Mouse (Mus musculus) kidney, postnatal 0 days (tissue): ENCODE data around the gene Scgb3a1. TPM values are rescaled to one million over a fixed set of nuclear protein-coding genes. Genes with fewer than 3 reads are reported as not detected.

Source experiments
- ATAC-seq: fragments of 200-750 bp; cut with Nextera tagmentation; replicated peaks from 2 replicates; pipeline ENCODE4 v1.8.0; 2017; ENCODE audit warnings: low read depth, moderate number of reproducible peaks, moderate TSS enrichment, moderate library complexity; ENCODE audit not compliant: low FRiP score
- DNase-seq: peaks from one replicate; pipeline ENCODE4 v3.0.0-alpha.2; 2016; ENCODE audit warnings: low spot score
- H3K27ac ChIP-seq: fragments of 300-500 bp; sonication (generic); 2 replicates; pipeline ENCODE4 v1.5.1; 2014; ENCODE audit warnings: mild to moderate bottlenecking
- H3K27me3 ChIP-seq: fragments of 300-500 bp; sonication (generic); 2 replicates; pipeline ENCODE4 v1.6.1; 2014; ENCODE audit warnings: low read length, mixed read lengths; ENCODE audit not compliant: insufficient read depth
- H3K36me3 ChIP-seq: fragments of 300-500 bp; sonication (generic); 2 replicates; pipeline ENCODE4 v1.6.1; 2014; ENCODE audit warnings: low read length, mixed read lengths; ENCODE audit not compliant: insufficient read depth
- H3K4me1 ChIP-seq: fragments of 300-500 bp; sonication (generic); replicated peaks from 2 replicates; pipeline ENCODE4 v1.6.1; 2014; ENCODE audit warnings: antibody characterized with exemption, low read length, mixed read lengths; ENCODE audit not compliant: insufficient read depth
- H3K4me2 ChIP-seq: fragments of 300-500 bp; sonication (generic); 2 replicates; pipeline ENCODE4 v1.6.1; 2014; ENCODE audit warnings: mild to moderate bottlenecking, low read length, moderate library complexity, mixed read lengths
- H3K4me3 ChIP-seq: fragments of 300-500 bp; sonication (generic); replicated peaks from 2 replicates; pipeline ENCODE4 v1.5.1; 2014; ENCODE audit warnings: low read depth, low read length
- H3K9ac ChIP-seq: fragments of 300-500 bp; sonication (generic); 2 replicates; pipeline ENCODE4 v1.6.1; 2014; ENCODE audit warnings: low read depth, low read length
- H3K9me3 ChIP-seq: fragments of 300-500 bp; sonication (generic); replicated peaks from 2 replicates; pipeline ENCODE4 v1.6.1; 2016; ENCODE audit warnings: low read length, inconsistent platforms, mixed read lengths
- CTCF ChIP-seq: IDR thresholded peaks from 2 replicates; pipeline ENCODE4 v1.5.1; 2016; ENCODE audit warnings: antibody characterized with exemption, low read depth, mild to moderate bottlenecking, moderate library complexity
- WGBS: fragments of 180-500 bp; shearing (Covaris S2); extraction: QIAGEN DNeasy Blood & Tissue Kit; methylation state at CpG from one replicate; pipeline ENCODE4 v1.1.7; 2014; 5-methylcytosine and 5-hydroxymethylcytosine counted together
- polyA plus RNA-seq: library from polyadenylated mRNA; unstranded; fragments of >200 nt; fragmentation: Nextera tagmentation; extraction: Ambion mirVana; gene quantifications from 2 replicates; pipeline ENCODE4 v1.2.1, GENCODE M21; 2015

Gene Scgb3a1
- polyA plus RNA-seq, 1 experiment from 2014 or later = not detected

DNA sequence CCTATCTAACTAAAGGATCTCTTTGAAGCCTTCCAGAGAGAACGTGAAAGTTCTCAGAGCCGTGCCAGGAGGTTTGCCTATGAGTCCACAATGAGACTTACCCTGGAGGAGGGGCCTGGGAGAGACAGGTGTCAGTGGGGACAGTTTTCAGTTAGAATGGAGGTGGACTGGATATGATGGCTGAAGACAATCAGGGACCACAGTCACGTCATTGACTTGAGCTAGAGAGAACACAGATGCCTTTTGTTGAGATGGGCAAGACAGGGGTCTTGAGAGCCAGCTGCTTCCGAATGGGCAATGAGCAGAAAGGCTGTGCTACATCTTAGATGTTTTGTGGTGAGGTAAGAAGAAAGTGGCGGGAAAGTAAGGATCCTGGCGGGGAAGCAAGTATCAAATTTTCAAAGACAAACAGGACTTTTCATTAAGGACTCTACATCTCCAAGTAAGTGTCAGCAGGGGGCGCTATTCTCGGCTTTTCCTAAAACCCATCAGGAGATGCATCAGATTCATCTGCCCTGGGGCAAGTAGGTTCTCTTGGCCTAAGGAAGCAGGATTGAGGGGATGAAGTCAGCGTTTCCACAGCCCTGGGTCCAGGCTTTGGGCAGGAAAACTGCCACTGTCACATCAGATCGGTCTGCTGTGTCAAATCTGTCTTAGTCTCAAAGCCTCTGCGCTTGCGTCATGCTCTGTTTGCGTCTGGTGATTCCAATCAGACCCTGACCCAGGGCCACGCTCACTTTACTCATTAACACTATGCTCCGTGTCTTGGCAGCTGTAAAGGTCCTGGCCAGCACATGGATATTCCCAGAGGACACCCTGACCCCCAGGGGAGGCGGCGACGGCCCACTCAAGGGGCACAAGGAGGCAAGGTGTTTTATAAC, 13.1 kb upstream of the Scgb3a1 start:
- TF ChIP-seq CTCF = peak; percentile 69
- 39% methylated on average over 18 of the region's 18 CpGs for whole genome bisulfite sequencing
- Histone ChIP-seq H3K4me2 (peak overlapping the region; percentile 38), H3K4me1 (peaks cover 11% of the 10 kb centered on the region), H3K27me3 (no peaks in the 10 kb centered on the region), H3K27ac (no peak overlapping the region), H3K9me3 (no peaks in the 10 kb centered on the region), H3K9ac (no peak overlapping the region), H3K36me3 (no peaks in the 10 kb centered on the region), H3K4me3 (no peak overlapping the region)
- DNase-seq (peak; percentile 67), ATAC-seq (peak; percentile 79)

DNA sequence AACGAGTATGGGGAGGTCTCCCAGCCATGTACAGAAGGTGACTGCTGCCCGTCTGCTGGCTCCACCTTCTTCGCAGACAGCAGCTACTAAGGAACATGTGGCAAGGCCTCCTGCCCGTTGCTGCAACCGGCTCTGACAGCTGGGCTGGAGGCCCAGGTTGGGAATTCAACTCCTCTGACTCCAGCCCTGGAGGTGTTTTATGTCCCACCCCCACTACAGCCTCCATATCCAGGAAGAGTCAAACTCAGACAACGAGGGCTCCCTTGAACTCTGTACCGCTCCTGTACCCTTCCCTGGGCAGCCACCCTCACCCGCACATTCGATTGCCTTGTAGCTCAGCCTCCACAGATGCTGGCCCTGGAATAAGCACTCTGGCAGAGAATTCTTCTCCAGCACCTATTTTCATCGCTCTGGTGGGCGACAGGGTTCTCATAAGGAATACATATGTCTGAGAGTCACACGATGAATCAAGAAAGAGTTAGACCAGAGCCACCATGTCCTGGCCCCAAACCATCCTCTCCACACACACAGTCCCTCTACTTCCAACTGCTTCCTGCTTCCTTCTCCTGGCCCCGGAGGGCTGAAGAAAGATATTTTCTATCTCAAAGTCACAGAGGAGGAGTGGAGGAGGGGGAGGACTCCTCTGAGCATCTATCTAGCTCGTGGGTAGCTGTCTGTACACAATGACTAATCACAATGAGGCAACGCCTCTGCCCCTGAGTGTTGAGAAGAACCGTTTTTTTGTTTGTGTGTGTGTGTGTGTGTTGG, 12.2 kb upstream of the Scgb3a1 start:
- 50% methylated on average over 16 of the region's 16 CpGs for WGBS
- H3K4me2 ChIP-seq = peak overlapping the region; percentile 38
- H3K4me1 ChIP-seq = peaks cover 11% of the 10 kb centered on the region
- H3K27ac ChIP-seq = no peak overlapping the region
- DNase-seq (no peak), ATAC-seq (no peak)
- H3K27me3 ChIP-seq = no peaks in the 10 kb centered on the region
- H3K36me3 ChIP-seq = no peaks in the 10 kb centered on the region
- H3K9ac ChIP-seq = no peak overlapping the region
- H3K9me3 ChIP-seq = no peaks in the 10 kb centered on the region
- no peak overlapping the region for H3K4me3 ChIP-seq
- no peak for TF ChIP-seq CTCF

DNA sequence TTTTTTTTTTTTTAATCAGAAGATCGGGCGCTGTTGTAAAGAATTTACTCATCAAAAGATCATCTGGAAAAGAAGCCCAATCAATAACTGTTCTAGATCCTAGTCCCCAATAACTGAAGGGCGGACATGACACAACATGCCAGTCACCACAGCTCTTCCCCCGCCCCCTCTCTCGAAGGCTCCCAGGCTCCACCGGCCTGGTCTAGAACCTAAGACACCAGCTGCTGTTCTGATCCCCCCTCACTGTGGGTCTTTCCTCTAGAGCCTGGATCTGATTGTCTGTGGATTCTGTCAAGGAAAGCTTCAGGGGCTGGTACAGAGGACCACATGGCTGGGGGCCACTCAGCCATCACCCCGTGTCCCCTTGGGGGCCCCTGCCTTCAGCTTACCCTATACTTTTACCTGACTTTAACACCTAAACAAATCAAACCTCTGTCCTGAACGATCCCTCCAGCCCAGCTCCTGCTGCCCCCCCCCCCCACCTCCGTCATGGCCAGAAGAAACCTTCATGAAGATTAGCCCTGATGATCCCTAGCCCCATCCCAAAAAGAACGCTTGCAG, 11.6 kb upstream of the Scgb3a1 start:
- Histone ChIP-seq H3K4me3 (no peak overlapping the region), H3K4me2 (no peak overlapping the region), H3K27me3 (no peaks in the 10 kb centered on the region), H3K36me3 (no peaks in the 10 kb centered on the region), H3K4me1 (peaks cover 11% of the 10 kb centered on the region), H3K9me3 (no peaks in the 10 kb centered on the region), H3K9ac (no peak overlapping the region), H3K27ac (no peak overlapping the region)
- DNase-seq (no peak), ATAC-seq (no peak)
- 92% methylated on average over 10 of the region's 10 CpGs for WGBS
- TF ChIP-seq CTCF = no peak

- Histone ChIP-seq H3K9ac (no peak overlapping the region), H3K4me3 (no peak overlapping the region), H3K4me1 (peaks cover 11% of the 10 kb centered on the region), H3K4me2 (peak overlapping the region; percentile 46), H3K36me3 (no peaks in the 10 kb centered on the region), H3K9me3 (no peaks in the 10 kb centered on the region), H3K27ac (no peak overlapping the region), H3K27me3 (no peaks in the 10 kb centered on the region)
- DNase-seq (peak; percentile 86), ATAC-seq (no peak)
- WGBS = 22% methylated on average over 19 of the region's 19 CpGs
- peak; percentile 76 for TF ChIP-seq CTCF
Observed at GRCm38 (mm10) chr11:49652401-49653078, 10.9 kb upstream of the Scgb3a1 start.

DNA sequence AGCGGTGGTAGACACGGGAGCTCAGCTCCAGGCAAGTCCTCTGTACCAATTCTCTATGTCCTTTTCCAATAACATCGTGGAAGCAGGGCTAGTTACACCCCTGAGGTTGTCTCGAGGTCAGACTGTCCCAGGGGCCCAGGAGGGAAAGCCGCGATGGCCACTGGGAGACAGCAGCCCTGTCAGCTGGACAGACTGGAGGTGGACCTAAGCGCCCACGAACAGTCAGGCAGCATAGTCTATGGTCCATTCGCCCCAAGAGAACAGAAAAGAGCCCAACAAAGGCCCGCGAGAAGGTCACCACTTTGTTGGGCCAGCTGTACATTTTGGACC, 10.4 kb upstream of the Scgb3a1 start:
- Histone ChIP-seq H3K27me3 (no peaks in the 10 kb centered on the region), H3K9me3 (no peaks in the 10 kb centered on the region), H3K4me2 (peak overlapping the region; percentile 46), H3K4me3 (no peak overlapping the region), H3K9ac (no peak overlapping the region), H3K4me1 (peaks cover 15% of the 10 kb centered on the region), H3K27ac (no peak overlapping the region), H3K36me3 (no peaks in the 10 kb centered on the region)
- no peak; the same call in 1 of the 2 replicates for TF ChIP-seq CTCF
- ATAC-seq (0 out of 2 replicates have a peak, but pooled peaks have one; percentile 26), DNase-seq (no peak)
- 32% methylated on average over 11 of the region's 11 CpGs for WGBS

DNA sequence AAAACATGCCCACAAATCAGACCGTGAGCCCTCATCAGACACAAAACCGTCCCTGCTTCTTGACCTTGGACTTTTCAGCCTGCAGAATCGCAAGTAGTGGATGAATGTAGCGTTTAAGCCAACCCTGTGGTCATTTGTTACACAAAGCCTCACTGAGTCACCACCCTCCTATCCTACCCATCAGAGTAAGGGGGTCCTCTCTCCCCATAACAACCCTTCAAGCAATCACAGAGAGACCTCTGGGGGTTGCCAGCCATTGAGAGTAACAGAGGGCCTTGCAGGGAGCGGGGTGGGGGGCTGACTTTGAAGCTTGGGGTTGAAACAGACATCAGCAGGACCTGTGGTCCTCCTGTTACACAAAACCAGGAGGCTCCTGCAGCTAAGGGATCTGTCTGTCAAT, 8.8 kb upstream of the Scgb3a1 start:
- no peak overlapping the region for H3K9ac ChIP-seq

More for the DNA sequence above, 8.8 kb upstream of the Scgb3a1 start:
- WGBS = 89% methylated on average over 5 of the region's 5 CpGs
- no peak for DNase-seq
- no peaks in the 10 kb centered on the region for H3K27me3 ChIP-seq
- H3K36me3 ChIP-seq = no peaks in the 10 kb centered on the region
- no peak for TF ChIP-seq CTCF
- peaks cover 18% of the 10 kb centered on the region for H3K4me1 ChIP-seq
- H3K4me3 ChIP-seq = no peak overlapping the region
- H3K27ac ChIP-seq = no peak overlapping the region
- ATAC-seq = no peak
- H3K9me3 ChIP-seq = no peaks in the 10 kb centered on the region
- no peak overlapping the region for H3K4me2 ChIP-seq
